Mouse (Mus musculus) cerebellum, adult 2 months (tissue): ENCODE data around the gene Alyref. TPM values are rescaled to one million over a fixed set of nuclear protein-coding genes. Genes with fewer than 3 reads are reported as not detected.
"Not testable (repeated sequence)": the region's sequence is repeated elsewhere in the genome, so short reads cannot be mapped to it uniquely, and the experiment has no call there.

Experiments
- DNase-seq, 2 experiments: peaks; one replicate each; pipeline ENCODE4 v3.0.0; 2021
- H3K27ac ChIP-seq: fragments of 200-500 bp; 2 replicates; pipeline ENCODE4 v1.5.1; 2012; ENCODE audit warnings: low read length, control low read depth, inconsistent platforms; ENCODE audit not compliant: insufficient read depth
- H3K27me3 ChIP-seq: fragments of 200-500 bp; 2 replicates; pipeline ENCODE4 v1.6.1; 2012; ENCODE audit warnings: inconsistent platforms, mild to moderate bottlenecking, low read length, moderate library complexity; ENCODE audit not compliant: control insufficient read depth, insufficient read depth
- H3K4me1 ChIP-seq: fragments of 200-500 bp; 2 replicates; pipeline ENCODE4 v1.6.1; 2011; ENCODE audit warnings: low read length; ENCODE audit not compliant: control insufficient read depth, insufficient read depth
- H3K4me3 ChIP-seq: fragments of 200-500 bp; replicated peaks from 2 replicates; pipeline ENCODE3; 2011; ENCODE audit warnings: mild to moderate bottlenecking, low read depth, low read length, control low read depth; ENCODE audit not compliant: insufficient read depth
- CTCF ChIP-seq: fragments of 200-500 bp; IDR thresholded peaks from 2 replicates; pipeline ENCODE4 v1.5.1; 2011; ENCODE audit warnings: low read depth, mild to moderate bottlenecking, control low read depth, low read length, moderate library complexity, borderline replicate concordance; ENCODE audit not compliant: insufficient read depth
- POLR2A ChIP-seq: fragments of 200-500 bp; IDR thresholded peaks from 2 replicates; pipeline ENCODE4 v1.6.1; 2011; ENCODE audit warnings: low read length, control low read depth, borderline replicate concordance; ENCODE audit not compliant: insufficient read depth
- WGBS: fragments of 180-500 bp; shearing (Covaris S2); methylation state at CpG from one replicate; pipeline ENCODE4 v1.1.7; 2018; 5-methylcytosine and 5-hydroxymethylcytosine counted together
- polyA plus RNA-seq: library from polyadenylated mRNA; depleted of rRNA; stranded (reverse); fragments of >200 nt; gene quantifications from 2 replicates; pipeline ENCODE4 v1.2.3, GENCODE M21; 2012

Gene Alyref
- polyA plus RNA-seq, 1 experiment, result 51.8 TPM

- TF ChIP-seq CTCF (no peak), POLR2A (no peak)
- Histone ChIP-seq H3K4me1 (no peaks in the 10 kb centered on the region), H3K4me3 (no peak overlapping the region), H3K27ac (no peak overlapping the region), H3K27me3 (no peaks in the 10 kb centered on the region)
- 86% methylated on average over 3 of the region's 3 CpGs for WGBS
- DNase-seq, result no peak
Measured at GRCm38 (mm10) chr11:120571122-120571521, 27.0 kb downstream of the Alyref start.

- Histone ChIP-seq H3K27ac (no peak overlapping the region), H3K27me3 (no peaks in the 10 kb centered on the region), H3K4me1 (no peaks in the 10 kb centered on the region), H3K4me3 (no peak overlapping the region)
- WGBS, result 89% methylated on average over 6 of the region's 6 CpGs
- no peak for DNase-seq
- TF ChIP-seq CTCF (no peak), POLR2A (no peak)
Measured at GRCm38 (mm10) chr11:120568324-120568723, 29.8 kb downstream of the Alyref start.

- no peak overlapping the region for H3K27ac ChIP-seq
- no peaks in the 10 kb centered on the region for H3K27me3 ChIP-seq
- 77% methylated on average over 9 of the region's 9 CpGs for WGBS
- TF ChIP-seq POLR2A (no peak), CTCF (no peak)
- no peaks in the 10 kb centered on the region for H3K4me1 ChIP-seq
- no peak for DNase-seq
- no peak overlapping the region for H3K4me3 ChIP-seq
Measured at GRCm38 (mm10) chr11:120565114-120565513, 33.1 kb downstream of the Alyref start.

GRCm38 (mm10) chr11:120562949-120563348, 35.2 kb downstream of the Alyref start:
- Histone ChIP-seq H3K4me1 (no peaks in the 10 kb centered on the region), H3K27ac (no peak overlapping the region), H3K27me3 (no peaks in the 10 kb centered on the region), H3K4me3 (no peak overlapping the region)
- TF ChIP-seq CTCF (no peak), POLR2A (no peak)
- 94% methylated on average over 13 of the region's 13 CpGs for whole genome bisulfite sequencing
- DNase-seq, result no peak

GRCm38 (mm10) chr11:120560952-120561728, 37.0 kb downstream of the Alyref start:
- no peak for TF ChIP-seq POLR2A
- TF ChIP-seq CTCF, result no peak
- no peaks in the 10 kb centered on the region for H3K27me3 ChIP-seq
- no peak overlapping the region for H3K27ac ChIP-seq
- WGBS, result 91% methylated on average over 13 of the region's 13 CpGs
- no peak for DNase-seq
- H3K4me1 ChIP-seq, result no peaks in the 10 kb centered on the region
- H3K4me3 ChIP-seq, result no peak overlapping the region

- 90% methylated on average over 6 of the region's 6 CpGs for WGBS
- H3K27me3 ChIP-seq, H3K27ac ChIP-seq, H3K4me1 ChIP-seq, DNase-seq, H3K4me3 ChIP-seq: not testable (repeated sequence)
Measured at GRCm38 (mm10) chr11:120558843-120559242, 39.3 kb downstream of the Alyref start.

- DNase-seq, result no peak
- TF ChIP-seq CTCF, result no peak
- TF ChIP-seq POLR2A, result no peak
- Histone ChIP-seq H3K4me3 (no peak overlapping the region), H3K27me3 (no peaks in the 10 kb centered on the region), H3K4me1 (peaks cover 5% of the 10 kb centered on the region; the same call in 1 of the 2 replicates), H3K27ac (no peak overlapping the region; the same call in 1 of the 2 replicates)
- 51% methylated on average over 2 of the region's 2 CpGs for whole genome bisulfite sequencing
Measured at GRCm38 (mm10) chr11:120555260-120555659, 42.9 kb downstream of the Alyref start.

GRCm38 (mm10) chr11:120554834-120555233, 43.3 kb downstream of the Alyref start:
- peaks cover 5% of the 10 kb centered on the region; the same call in 1 of the 2 replicates for H3K4me1 ChIP-seq
- TF ChIP-seq CTCF, result no peak
- no peak for TF ChIP-seq POLR2A
- 76% methylated on average over 7 of the region's 7 CpGs for WGBS
- DNase-seq, result no peak
- no peak overlapping the region for H3K4me3 ChIP-seq
- H3K27me3 ChIP-seq, result no peaks in the 10 kb centered on the region
- H3K27ac ChIP-seq, result no peak overlapping the region; the same call in 1 of the 2 replicates

GRCm38 (mm10) chr11:120552736-120553135, 45.4 kb downstream of the Alyref start:
- 14% methylated on average over 5 of the region's 5 CpGs for WGBS
- Histone ChIP-seq H3K4me1 (peaks cover 12% of the 10 kb centered on the region), H3K27me3 (no peaks in the 10 kb centered on the region), H3K27ac (no peak overlapping the region), H3K4me3 (no peak overlapping the region)
- TF ChIP-seq CTCF (no peak), POLR2A (no peak)
- no peak for DNase-seq
